Mouse (Mus musculus): ENCODE measurements around the gene Rab8a. TPM values are rescaled to one million over a fixed set of nuclear protein-coding genes. Genes with fewer than 3 reads are reported as not detected.

Rab8a gene
- total and polyA plus RNA-seq, 3 experiments: 23.6 to 40.9 (median 24.2) TPM

DNA sequence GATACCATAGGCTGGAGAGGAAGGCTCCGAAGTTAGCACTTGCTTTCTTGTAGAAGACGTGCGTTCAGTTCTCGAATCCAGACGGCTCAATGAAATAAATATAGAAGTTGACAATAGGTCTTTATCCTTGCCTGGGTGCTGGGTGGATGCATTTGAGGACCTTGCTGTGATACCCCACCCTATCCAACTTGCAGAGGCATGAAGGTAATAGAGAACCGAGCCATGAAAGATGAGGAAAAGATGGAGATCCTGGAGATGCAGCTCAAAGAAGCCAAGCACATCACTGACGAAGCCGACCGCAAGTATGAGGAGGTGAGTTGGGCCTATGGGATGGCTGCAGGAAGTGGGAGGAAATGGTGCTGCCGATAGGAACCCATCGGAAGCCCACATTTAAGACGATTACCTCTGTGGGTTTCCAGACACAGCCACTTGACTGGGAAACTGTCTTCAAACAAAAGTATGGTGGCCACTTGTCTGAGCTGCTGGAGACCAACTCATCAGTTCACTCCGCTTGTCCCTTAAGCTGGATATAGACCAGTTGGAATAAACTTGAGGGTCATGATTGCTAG, 17.7 kb upstream of the Rab8a start:
- Histone ChIP-seq H3K36me3 (ENCODE audit: control insufficient read depth, insufficient read depth, low read length) (peaks cover 54% of the 10 kb centered on the region), H3K27ac (no peak overlapping the region), H3K4me3 (no peak overlapping the region), H3K9ac (ENCODE audit: low read depth, low read length) (no peak overlapping the region), H3K27me3 (ENCODE audit: control insufficient read depth, insufficient read depth, low read length) (no peaks in the 10 kb centered on the region), H3K4me1 (ENCODE audit: control insufficient read depth, insufficient read depth, low read length) (peaks cover 16% of the 10 kb centered on the region), H3K79me2 (replicated peaks; ENCODE audit: control insufficient read depth, insufficient read depth, low read length) (peaks cover 2% of the 10 kb centered on the region; the same call in 1 of the 2 replicates)
- TF ChIP-seq POLR2A (IDR thresholded peaks at IDR 0.05; ENCODE audit: insufficient read depth, low read depth, low read length) (no peak), EP300 (IDR thresholded peaks at IDR 0.05; ENCODE audit: insufficient read depth, low read depth, low read length) (no peak), CTCF (IDR thresholded peaks at IDR 0.05) (no peak)
- intact Hi-C loops (cut with DNase I): no loop called here
- WGBS: 70% methylated on average over 13 of the region's 13 CpGs
- DNase-seq: no peak

DNA sequence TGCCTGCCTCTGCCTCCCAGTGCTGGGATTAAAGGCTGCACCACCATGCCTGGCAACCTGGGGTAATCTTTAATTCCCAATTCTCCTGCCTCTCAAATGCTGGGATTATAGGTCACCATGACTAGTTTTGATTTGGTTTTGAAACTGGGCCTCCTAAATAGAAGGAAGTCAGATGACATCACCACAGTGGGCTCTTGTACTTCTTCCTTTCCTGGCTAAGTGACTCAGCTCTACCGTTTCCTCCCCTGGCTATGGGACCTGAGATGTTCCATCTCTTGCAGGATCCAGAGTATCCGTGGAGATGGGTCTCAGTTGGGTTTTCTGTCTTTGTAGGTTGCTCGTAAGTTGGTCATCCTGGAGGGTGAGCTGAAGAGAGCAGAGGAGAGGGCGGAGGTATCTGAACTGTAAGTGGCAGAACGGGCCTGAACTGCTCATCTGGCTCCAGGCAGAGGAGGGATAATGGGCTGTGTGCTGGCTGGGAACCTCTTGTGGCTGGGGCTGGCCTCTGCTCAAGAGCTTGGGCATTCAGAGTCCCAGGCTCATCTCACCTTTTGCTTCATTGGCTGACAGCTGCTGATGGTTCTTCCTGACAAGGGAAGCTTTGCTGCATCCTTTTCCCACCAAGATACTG, 16.5 kb upstream of the Rab8a start:
- Histone ChIP-seq H3K36me3 (ENCODE audit: control insufficient read depth, insufficient read depth, low read length) (peaks cover 53% of the 10 kb centered on the region), H3K27ac (no peak overlapping the region), H3K27me3 (ENCODE audit: control insufficient read depth, insufficient read depth, low read length) (no peaks in the 10 kb centered on the region), H3K9ac (ENCODE audit: low read depth, low read length) (no peak overlapping the region), H3K4me1 (ENCODE audit: control insufficient read depth, insufficient read depth, low read length) (peaks cover 14% of the 10 kb centered on the region), H3K4me3 (no peak overlapping the region), H3K79me2 (replicated peaks; ENCODE audit: control insufficient read depth, insufficient read depth, low read length) (no peaks in the 10 kb centered on the region; the same call in 1 of the 2 replicates)
- DNase-seq: peak in 1 of 2 experiments; percentile 18
- TF ChIP-seq EP300 (IDR thresholded peaks at IDR 0.05; ENCODE audit: insufficient read depth, low read depth, low read length) (no peak), POLR2A (IDR thresholded peaks at IDR 0.05; ENCODE audit: insufficient read depth, low read depth, low read length) (no peak), CTCF (IDR thresholded peaks at IDR 0.05) (no peak)
- intact Hi-C loops (cut with DNase I): no loop called here
- WGBS: 63% methylated on average over 5 of the region's 5 CpGs

DNA sequence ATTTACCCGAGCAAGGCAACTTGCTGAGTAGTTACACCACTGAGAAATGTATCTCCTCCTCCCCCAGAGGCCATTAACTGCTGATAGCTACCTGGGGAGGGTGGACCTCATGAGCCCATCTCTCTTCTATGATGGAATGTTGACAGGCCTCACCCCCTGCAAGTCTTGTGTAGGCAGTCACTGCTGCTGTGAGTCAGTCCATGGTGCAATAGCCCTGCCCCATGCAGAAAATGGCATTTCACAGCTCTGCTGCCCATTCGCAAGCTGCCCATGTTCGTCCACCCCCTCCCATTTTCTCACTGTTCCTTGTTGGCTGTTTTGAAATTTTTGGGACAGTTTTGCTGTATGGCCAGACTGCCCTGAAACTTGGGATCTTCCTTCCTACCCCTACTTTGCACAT, 15.5 kb upstream of the Rab8a start:
- DNase-seq: peak in 1 of 2 experiments; percentile 17
- Histone ChIP-seq H3K27ac (no peak overlapping the region), H3K9ac (ENCODE audit: low read depth, low read length) (no peak overlapping the region), H3K4me3 (no peak overlapping the region), H3K27me3 (ENCODE audit: control insufficient read depth, insufficient read depth, low read length) (no peaks in the 10 kb centered on the region), H3K79me2 (replicated peaks; ENCODE audit: control insufficient read depth, insufficient read depth, low read length) (no peaks in the 10 kb centered on the region; the same call in 1 of the 2 replicates), H3K4me1 (ENCODE audit: control insufficient read depth, insufficient read depth, low read length) (peaks cover 14% of the 10 kb centered on the region), H3K36me3 (ENCODE audit: control insufficient read depth, insufficient read depth, low read length) (peaks cover 56% of the 10 kb centered on the region)
- intact Hi-C loops (cut with DNase I): no loop called here
- WGBS: 86% methylated on average over 3 of the region's 3 CpGs
- no peak for TF ChIP-seq CTCF (IDR thresholded peaks at IDR 0.05)
- TF ChIP-seq POLR2A (IDR thresholded peaks at IDR 0.05; ENCODE audit: insufficient read depth, low read depth, low read length): no peak

- DNase-seq: no peak
- H3K27ac ChIP-seq: no peak overlapping the region
- no peak overlapping the region for H3K4me3 ChIP-seq
- no peaks in the 10 kb centered on the region for H3K27me3 ChIP-seq (ENCODE audit: control insufficient read depth, insufficient read depth, low read length)
- H3K4me1 ChIP-seq (ENCODE audit: control insufficient read depth, insufficient read depth, low read length): peaks cover 14% of the 10 kb centered on the region
- intact Hi-C loops (cut with DNase I): no loop called here
- H3K36me3 ChIP-seq (ENCODE audit: control insufficient read depth, insufficient read depth, low read length): peaks cover 53% of the 10 kb centered on the region
- no peak overlapping the region for H3K9ac ChIP-seq (ENCODE audit: low read depth, low read length)
- no peak for TF ChIP-seq CTCF (IDR thresholded peaks at IDR 0.05)
- 0 out of 2 replicates have a peak, but pooled peaks have one; percentile 11 for TF ChIP-seq EP300 (IDR thresholded peaks at IDR 0.05; ENCODE audit: insufficient read depth, low read depth, low read length)
- TF ChIP-seq POLR2A (IDR thresholded peaks at IDR 0.05; ENCODE audit: insufficient read depth, low read depth, low read length): 0 out of 2 replicates have a peak, but pooled peaks have one; percentile 14
- H3K79me2 ChIP-seq (replicated peaks; ENCODE audit: control insufficient read depth, insufficient read depth, low read length): no peaks in the 10 kb centered on the region
- WGBS: 21% methylated on average over 1 of the region's 1 CpGs
These were observed 14.9 kb upstream of the Rab8a start for GRCm38 (mm10) chr8:72146056-72146455.

GRCm38 (mm10) chr8:72146556-72146955, 14.4 kb upstream of the Rab8a start:
- H3K9ac ChIP-seq (ENCODE audit: low read depth, low read length): no peak overlapping the region
- no peak for DNase-seq
- H3K4me1 ChIP-seq (ENCODE audit: control insufficient read depth, insufficient read depth, low read length): peaks cover 15% of the 10 kb centered on the region
- 73% methylated on average over 3 of the region's 3 CpGs for WGBS
- no peaks in the 10 kb centered on the region for H3K27me3 ChIP-seq (ENCODE audit: control insufficient read depth, insufficient read depth, low read length)
- no peak overlapping the region for H3K4me3 ChIP-seq
- no peaks in the 10 kb centered on the region for H3K79me2 ChIP-seq (replicated peaks; ENCODE audit: control insufficient read depth, insufficient read depth, low read length)
- peak overlapping the region; percentile 34 for H3K27ac ChIP-seq
- TF ChIP-seq CTCF (IDR thresholded peaks at IDR 0.05) (no peak), EP300 (IDR thresholded peaks at IDR 0.05; ENCODE audit: insufficient read depth, low read depth, low read length) (no peak)
- intact Hi-C loops (cut with DNase I): no loop called here
- peaks cover 53% of the 10 kb centered on the region for H3K36me3 ChIP-seq (ENCODE audit: control insufficient read depth, insufficient read depth, low read length)

DNA sequence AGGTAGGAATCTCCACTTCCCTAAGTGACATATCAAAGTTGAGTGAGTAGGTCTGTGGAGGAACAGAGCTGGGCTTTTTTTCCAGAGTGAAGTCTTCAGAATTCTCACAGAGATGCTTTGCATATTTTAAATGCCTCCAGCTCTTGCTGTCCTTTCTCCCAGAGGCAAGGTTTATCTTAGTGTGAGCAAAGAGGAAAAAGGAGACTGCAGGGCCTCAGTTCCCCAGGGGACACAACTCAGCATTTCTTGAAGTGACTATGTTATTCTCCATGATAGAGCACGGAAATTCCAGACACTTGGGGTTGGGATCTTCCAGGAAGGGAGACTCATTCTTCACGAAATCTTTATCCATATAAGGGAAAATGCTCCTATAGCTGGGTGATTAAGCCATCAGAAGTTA, 13.7 kb upstream of the Rab8a start:
- no peak for TF ChIP-seq EP300 (IDR thresholded peaks at IDR 0.05; ENCODE audit: insufficient read depth, low read depth, low read length)
- no peak for TF ChIP-seq CTCF (IDR thresholded peaks at IDR 0.05)
- no peak for TF ChIP-seq POLR2A (IDR thresholded peaks at IDR 0.05; ENCODE audit: insufficient read depth, low read depth, low read length)
- 45% methylated on average over 2 of the region's 2 CpGs for WGBS
- DNase-seq: no peak

More for the DNA sequence above, 13.7 kb upstream of the Rab8a start:
- no peak overlapping the region for H3K9ac ChIP-seq (ENCODE audit: low read depth, low read length)
- peaks cover 53% of the 10 kb centered on the region for H3K36me3 ChIP-seq (ENCODE audit: control insufficient read depth, insufficient read depth, low read length)
- intact Hi-C loops (cut with DNase I): no loop called here
- H3K27ac ChIP-seq: no peak overlapping the region
- no peaks in the 10 kb centered on the region for H3K79me2 ChIP-seq (replicated peaks; ENCODE audit: control insufficient read depth, insufficient read depth, low read length)
- H3K4me1 ChIP-seq (ENCODE audit: control insufficient read depth, insufficient read depth, low read length): peaks cover 17% of the 10 kb centered on the region
- no peak overlapping the region for H3K4me3 ChIP-seq
- H3K27me3 ChIP-seq (ENCODE audit: control insufficient read depth, insufficient read depth, low read length): no peaks in the 10 kb centered on the region

All from heart, adult 2 months (tissue).